8 mouse cellular contexts compared by ENCODE assay signal in genomic region chr13:95638894-95639293, GRCm38 (mm10). TPM values are rescaled to one million over a fixed set of nuclear protein-coding genes. Genes with fewer than 3 reads are reported as not detected.
DNase-seq lines count a peak whose midpoint lies in the region; ATAC-seq lines count a peak whose summit lies in the region.

No protein-coding gene starts in this region.

- H3K4me2 ChIP-seq in forebrain, embryonic 13.5 days = no peak overlapping the region
- peak overlapping the region; percentile 18; the same call in 1 of the 2 replicates for H3K4me2 ChIP-seq in lung, embryonic 16.5 days (ENCODE audit: low read depth, low read length)

- H3K36me3 ChIP-seq in forebrain, embryonic 13.5 days (ENCODE audit: poor library complexity, severe bottlenecking) = peaks cover 10% of the 10 kb centered on the region; the same call in 1 of the 2 replicates
- H3K36me3 ChIP-seq in lung, embryonic 16.5 days (ENCODE audit: control insufficient read depth, insufficient read depth, low read length) = no peaks in the 10 kb centered on the region

- no peaks in the 10 kb centered on the region for H3K9me3 ChIP-seq in forebrain, embryonic 13.5 days (replicated peaks)
- no peaks in the 10 kb centered on the region for H3K9me3 ChIP-seq in lung, embryonic 16.5 days (ENCODE audit: control insufficient read depth, low read length)

- peak overlapping the region; percentile 49; the same call in 1 of the 2 replicates for H3K27ac ChIP-seq in forebrain, embryonic 13.5 days
- peak overlapping the region; percentile 88 for H3K27ac ChIP-seq in lung, embryonic 16.5 days (ENCODE audit: low read length)

- peak; percentile 94 for DNase-seq in heart, adult 11 months
- DNase-seq in heart, adult 8-10 months (ENCODE audit: low spot score) = no peak
- DNase-seq in kidney, adult 8-10 months = peak; percentile 33 to 38
- DNase-seq in cerebellum, postnatal 14 days = no peak
- DNase-seq in urinary bladder, adult 2 months (ENCODE audit: low spot score) = no peak
- no peak for DNase-seq in thymus, postnatal 10 days (ENCODE audit: low spot score in 2 of 2)

- H3K4me1 ChIP-seq in forebrain, embryonic 13.5 days = peaks cover 19% of the 10 kb centered on the region
- peaks cover 26% of the 10 kb centered on the region for H3K4me1 ChIP-seq in lung, embryonic 16.5 days (replicated peaks; ENCODE audit: control insufficient read depth, insufficient read depth, low read length)

- H3K27me3 ChIP-seq in forebrain, embryonic 13.5 days = no peaks in the 10 kb centered on the region
- H3K27me3 ChIP-seq in lung, embryonic 16.5 days (ENCODE audit: control insufficient read depth, insufficient read depth, low read depth, low read length) = no peaks in the 10 kb centered on the region

- ATAC-seq in forebrain, embryonic 13.5 days = no peak
- peak; percentile 76 for ATAC-seq in lung, embryonic 16.5 days (ENCODE audit: low read depth)

- 42% methylated on average over 5 of the region's 5 CpGs for WGBS in forebrain, embryonic 13.5 days
- 27% methylated on average over 5 of the region's 5 CpGs for WGBS in lung, embryonic 16.5 days

- H3K4me3 ChIP-seq in forebrain, embryonic 13.5 days = no peak overlapping the region
- no peak overlapping the region for H3K4me3 ChIP-seq in lung, embryonic 16.5 days (ENCODE audit: low read length)

- H3K9ac ChIP-seq in forebrain, embryonic 13.5 days = 0 out of 2 replicates have a peak overlapping the region, but pooled peaks have one; percentile 12
- H3K9ac ChIP-seq in lung, embryonic 16.5 days (ENCODE audit: low read length) = peak overlapping the region; percentile 12; the same call in 1 of the 2 replicates

RNA-seq across cellular contexts. Expression of gene F2r, which starts 20.6 kb away (rescaled TPM):
- total RNA-seq in heart, adult 8-10 months (2022) = 10 to 100 TPM; 19.6 to 24.5 (median 21.5) TPM
- polyA plus RNA-seq in forebrain, embryonic 13.5 days (2015; fragmentation: Nextera tagmentation; extraction: Ambion mirVana) = 92.3 and 95.1 TPM in 2 replicates
- polyA plus RNA-seq in lung, embryonic 16.5 days (2015; fragmentation: Nextera tagmentation; extraction: Ambion mirVana) = 123 and 124 TPM in 2 replicates
- 6.6 and 9.5 TPM in 2 replicates for polyA plus RNA-seq in urinary bladder, adult 2 months (2012; rRNA removed)

RNA-seq across cellular contexts. Expression of gene F2rl2, which starts 57.8 kb away (rescaled TPM):
- under 1 TPM in 2 of 4 experiments, not detected in 2; 0.19 to 0.32 TPM for total RNA-seq in heart, adult 8-10 months (2022)
- polyA plus RNA-seq in forebrain, embryonic 13.5 days (2015; fragmentation: Nextera tagmentation; extraction: Ambion mirVana) = 0.52 and 0.58 TPM in 2 replicates
- polyA plus RNA-seq in lung, embryonic 16.5 days (2015; fragmentation: Nextera tagmentation; extraction: Ambion mirVana) = 0.54 and 0.64 TPM in 2 replicates
- polyA plus RNA-seq in urinary bladder, adult 2 months (2012; rRNA removed) = 0.21 and 0.49 TPM in 2 replicates

Comparison
In these comparisons a context has a peak if more than half of its experiments do, and no peak if none do; other contexts are left out.
1. DNase-seq: peak in heart, adult 11 months (single experiment) and kidney, adult 8-10 months (2 of 2); none in heart, adult 8-10 months (single experiment), cerebellum, postnatal 14 days (0 of 2), urinary bladder, adult 2 months (single experiment) and thymus, postnatal 10 days (0 of 2).